Mouse (Mus musculus) lung, postnatal 14 days (tissue): Measurements from ENCODE around the gene Sema5b.

ENCODE experiments used
- DNase-seq: peaks from one replicate; pipeline ENCODE4 v3.0.0; 2021

Gene Sema5b

DNA sequence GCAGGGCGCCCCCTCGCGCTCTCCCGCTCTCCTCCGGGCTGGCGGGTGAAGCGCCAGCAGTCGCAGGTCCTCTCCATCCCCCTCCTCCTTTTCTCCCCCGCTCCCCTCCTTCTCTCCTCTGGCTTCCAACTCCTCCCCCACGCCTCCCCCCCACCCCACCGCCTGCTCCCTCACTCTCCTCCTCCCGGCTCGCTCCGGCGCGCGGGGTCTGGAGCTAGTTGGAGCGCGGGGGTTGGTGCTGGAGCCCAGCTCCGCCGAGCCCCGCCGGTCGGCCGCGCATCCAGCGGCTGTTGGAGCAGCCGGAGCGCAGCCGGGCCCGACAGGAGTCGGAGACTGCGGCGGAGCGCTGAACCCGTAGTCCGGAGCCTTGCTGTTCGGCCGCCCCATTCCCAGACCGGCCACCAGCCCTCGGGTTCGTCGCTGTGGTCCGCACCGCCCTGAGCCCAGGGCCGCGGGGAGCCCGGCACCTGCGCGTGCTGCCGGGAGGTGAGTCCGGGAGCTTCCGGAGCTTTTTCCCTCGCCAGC, at the start of gene Sema5b:
TSS of gene Sema5b (plus strand) at position 29 of the 525 bp plus-strand sequence.
- DNase-seq: peak; percentile 49

DNA sequence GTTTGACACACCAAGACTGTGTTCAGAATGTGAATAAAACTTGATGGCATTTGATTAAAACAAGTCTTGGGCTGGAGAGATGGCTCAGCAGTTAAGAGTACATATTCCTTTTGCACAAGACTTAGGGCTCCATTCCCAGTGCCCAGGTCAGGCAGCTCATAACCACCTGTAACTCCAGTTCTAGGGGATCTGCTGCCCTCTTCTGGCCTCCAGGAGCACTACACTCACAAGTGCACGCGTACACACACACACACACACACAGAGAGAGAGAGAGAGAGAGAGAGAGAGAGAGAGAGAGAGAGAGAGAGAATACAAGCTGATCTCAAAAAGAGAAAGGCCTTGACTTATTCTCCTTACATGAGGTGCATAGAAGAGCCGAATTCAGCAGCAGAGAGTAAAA, 40.6 kb upstream of the Sema5b start:
- DNase-seq: no peak

DNA sequence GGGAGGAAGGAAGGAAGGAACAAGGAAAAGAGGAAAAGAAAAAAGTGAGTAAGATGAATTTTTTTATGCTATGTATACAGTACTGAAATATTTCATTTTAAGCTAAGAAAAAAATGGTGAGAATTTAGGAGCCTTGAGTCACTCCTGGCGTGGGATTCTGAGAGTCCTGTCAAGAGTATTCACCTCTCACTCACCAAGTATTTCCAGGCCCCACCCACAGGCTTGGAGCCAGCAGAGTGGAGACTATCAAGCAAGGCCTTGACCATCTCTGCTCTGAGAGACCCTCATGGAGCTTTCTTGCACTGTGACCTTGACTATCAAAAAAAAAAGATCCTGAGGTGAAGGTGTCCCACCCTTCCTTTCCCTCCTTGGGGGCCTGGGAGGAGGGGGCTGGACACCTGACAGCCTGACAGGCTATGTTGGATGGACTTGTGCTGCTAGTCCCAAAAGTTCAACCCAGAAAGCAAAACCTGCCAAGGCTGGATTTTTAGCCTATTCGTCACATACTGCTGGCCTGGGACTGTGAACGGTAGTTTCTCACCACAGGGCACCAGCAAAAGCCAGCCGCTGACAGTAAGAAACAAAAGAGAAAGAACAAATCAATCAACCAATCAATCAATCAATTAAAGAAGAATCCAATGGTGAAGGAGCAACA, 39.7 kb upstream of the Sema5b start:
- DNase-seq: no peak

DNA sequence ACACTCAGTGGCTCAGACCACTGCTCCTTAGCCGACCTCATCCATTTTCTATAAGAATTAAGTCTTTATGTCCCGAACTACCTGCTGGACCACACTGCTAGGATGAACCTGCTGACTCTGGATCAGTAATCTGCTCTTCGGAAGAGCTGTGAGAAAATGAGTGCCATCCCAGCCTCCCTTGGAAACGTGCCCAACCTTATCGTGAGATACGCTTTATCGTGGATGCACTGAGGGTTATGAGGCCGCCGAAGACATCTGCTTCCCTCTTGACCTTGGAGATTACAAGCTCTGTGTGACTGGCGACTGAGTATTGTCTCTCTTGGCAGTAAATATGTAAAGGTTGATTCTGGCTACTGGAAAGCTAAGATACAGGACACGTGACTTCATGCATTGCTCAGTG, 38.5 kb upstream of the Sema5b start:
- DNase-seq: no peak

DNA sequence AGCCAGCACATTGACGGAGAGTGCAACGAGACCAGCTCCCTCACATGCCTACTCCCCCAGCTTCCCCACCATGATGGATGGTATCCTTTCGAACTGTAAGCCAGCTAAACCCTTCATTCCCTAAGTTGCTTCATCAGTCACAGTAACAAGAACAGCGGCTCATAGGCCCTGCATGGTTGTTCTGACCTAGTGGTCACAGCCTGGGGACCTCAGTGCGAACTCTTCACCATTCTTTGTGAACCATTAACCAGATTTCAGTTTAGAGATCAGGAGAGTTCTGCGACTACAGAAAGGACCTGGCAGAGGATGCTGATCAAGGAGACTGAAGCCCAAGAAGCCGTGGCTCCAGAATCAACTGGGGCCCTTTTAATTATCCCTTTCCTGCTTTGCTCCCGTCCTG, 36.7 kb upstream of the Sema5b start:
- no peak for DNase-seq

DNA sequence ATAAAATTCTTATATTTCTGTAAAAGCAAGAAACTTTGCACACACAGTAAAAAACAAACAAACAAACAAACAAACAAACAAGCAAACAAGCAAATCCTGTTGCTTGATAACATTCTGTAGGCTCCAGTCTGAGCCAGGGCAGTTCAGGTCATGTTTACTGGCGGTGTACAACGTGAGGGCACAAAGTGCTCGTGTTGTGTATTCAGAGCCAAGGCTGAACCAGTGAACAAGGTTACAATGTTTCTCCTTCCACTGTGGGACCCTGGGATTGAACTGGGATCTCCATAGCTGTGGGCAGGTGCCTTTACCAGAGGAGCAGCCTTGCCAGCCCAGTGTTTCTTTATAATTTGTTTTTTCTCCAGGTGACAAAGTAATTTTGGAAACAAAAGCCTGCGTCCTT, 35.2 kb upstream of the Sema5b start:
- no peak for DNase-seq

DNA sequence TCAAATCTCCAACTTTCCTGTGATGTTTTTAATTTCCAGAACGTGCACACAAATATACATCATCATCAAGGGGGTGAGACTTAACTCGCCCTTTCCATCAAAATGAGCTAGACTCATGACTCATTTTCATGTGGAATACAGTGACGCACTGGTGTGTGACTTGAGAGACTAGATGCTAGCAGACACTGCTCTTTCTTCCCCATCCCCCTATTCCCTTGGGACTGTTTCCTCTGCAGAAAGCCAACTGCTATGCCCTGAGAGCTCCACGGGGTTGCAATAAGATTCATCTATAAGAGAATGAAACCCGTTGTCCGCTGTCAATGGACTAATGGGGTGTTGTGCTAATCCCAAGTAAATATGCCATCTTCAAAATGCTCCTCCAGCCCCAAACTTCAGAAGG, 32.4 kb upstream of the Sema5b start:
- DNase-seq: no peak

DNA sequence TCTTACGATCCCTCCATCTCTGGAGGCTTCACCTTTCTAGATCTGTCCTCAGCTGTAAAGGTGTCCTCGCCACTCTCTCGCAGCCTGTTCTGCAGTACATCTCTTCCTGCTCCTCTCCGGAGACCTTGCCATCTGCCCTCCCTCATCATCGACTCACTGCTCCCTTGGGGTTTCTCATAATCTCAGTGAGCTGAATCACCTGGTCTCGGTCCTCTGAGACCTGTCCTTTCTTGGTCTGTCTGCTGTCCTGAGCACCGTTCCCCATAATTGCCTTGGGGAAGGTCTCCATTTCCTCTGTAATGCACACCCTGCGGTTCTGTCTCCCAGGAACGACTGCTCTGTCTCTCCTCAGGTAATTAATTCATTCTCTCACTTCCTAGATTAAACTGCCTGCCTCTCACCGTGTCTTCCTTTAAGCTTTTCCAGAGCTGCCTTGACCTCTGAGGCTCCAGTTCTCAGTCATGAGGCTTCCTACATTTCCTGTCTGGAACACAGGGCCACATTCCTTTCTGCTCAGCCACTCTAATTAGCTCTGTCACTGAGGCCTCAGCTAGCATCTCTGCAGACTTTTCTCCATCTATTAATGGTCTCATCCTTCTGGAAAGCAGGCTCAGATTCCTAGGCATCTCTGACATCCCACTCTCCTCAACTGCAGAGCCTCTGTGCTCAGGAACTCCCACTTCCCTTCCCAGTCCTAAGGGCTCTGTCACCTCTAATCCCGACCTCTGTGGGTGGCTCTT, 31.4 kb upstream of the Sema5b start:
- no peak for DNase-seq

DNA sequence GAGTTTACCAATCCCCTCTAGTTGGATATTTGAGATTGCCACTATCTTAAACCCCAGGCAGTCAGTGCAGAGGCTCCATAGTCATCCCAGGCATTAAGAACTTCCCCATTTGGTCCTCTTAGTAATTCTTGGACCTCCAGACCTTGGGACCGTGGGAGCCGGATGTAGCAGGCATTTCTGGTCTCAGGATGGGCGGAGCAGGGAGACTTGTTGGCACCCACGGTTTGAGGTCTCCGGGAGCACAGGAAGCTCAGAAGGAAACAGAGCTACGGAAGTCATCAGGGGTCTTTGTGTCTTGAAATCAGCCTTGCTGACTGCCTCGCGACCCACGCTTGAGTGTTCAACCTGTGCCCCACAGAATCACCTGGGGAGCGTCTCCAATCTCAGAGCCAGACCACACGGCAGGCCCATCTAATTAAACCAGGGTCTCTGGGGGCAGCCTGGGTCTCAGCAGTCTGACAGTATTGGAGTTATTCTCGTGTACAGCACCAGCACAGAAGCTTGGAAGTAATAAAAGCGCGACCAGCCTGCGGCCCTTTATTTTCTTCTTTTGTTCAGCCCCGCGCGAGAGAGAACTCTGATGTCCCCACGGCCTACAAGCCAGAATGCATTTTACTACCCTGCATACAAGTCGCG, 24.9 kb upstream of the Sema5b start:
- peak; percentile 28 for DNase-seq

DNA sequence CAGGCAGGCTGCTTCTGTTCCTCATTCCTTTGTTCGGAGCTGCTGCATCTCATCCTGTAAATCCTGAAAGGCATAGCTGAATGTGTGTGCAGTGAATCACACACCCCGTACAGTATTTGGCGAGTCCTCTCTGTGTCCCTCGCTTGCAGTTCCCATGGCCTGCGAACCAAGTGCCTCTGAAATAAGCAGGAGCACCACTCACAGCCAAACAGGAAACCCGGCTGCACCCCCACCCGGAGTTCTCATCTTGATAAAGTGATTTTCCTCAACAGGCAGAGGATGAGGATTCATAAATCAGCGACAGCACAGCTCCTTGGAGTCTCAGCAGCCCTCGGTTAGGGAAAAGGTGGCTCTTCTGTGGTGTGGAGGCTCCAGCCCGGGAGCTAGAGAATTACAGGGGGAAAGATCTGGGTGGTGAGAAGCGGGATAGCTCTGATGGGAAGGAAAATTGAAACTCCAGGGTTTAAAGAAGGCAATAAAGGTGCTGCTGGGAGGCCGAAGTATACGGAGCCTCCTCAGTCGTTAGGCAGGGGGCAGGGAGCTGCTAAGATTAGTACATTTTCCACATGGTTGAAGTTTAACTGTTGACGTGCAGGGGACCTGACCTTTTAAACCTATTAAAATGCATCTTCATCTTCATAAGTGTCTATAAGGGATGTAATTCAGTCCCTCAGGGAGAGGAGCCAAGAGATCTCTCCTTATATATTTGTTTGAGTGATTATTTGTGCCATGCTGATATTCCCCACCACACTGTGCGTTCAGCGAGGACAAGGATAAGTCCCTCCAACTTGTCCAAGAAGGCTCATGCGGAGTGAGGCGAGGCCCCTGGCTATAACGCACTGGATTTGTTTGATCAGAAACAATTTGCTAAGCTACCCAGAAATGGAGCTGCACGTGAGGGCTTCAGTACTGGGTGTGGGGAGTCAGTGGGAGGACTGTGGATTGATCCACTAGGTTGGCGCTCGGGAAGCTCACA, 22.7 kb upstream of the Sema5b start:
- DNase-seq: peak; percentile 46

DNA sequence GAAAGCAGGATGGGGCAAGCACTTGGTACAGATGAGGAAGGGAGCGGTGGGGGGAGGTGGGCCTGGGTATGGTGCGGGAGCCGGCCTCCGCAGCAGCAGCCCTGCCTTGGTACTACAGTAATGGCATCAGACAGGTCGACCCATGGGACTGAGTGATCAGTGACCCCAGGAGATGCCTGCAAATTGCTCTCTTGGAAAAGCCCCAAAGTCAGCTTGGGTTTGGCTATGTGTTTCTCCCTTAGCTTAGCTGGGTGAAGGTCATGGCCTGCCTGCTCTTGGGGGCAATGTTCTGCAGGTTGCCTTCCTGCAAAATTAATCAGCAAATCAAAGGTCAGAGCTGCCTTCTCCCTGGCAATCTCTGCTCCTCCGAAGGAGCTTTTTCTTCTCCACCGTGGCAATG, 21.7 kb upstream of the Sema5b start:
- no peak for DNase-seq

DNA sequence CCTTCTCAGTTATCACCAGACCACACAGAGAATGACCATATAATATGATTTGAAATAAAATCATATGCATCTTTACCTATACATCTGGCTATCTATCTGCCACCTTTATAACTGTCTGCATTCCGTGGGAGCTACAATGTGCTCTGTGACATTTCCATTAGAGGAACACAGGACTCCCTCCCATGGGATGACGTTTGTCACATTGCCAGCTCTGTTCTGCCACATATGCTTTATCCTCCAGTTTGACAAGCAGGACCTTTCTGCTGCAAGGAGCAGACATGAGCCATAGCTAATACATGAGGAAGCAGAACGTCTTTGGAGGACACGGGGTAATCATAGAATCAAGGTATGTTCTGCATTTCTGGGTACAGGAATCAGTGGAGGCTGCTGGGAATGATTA, 16.7 kb upstream of the Sema5b start:
- no peak for DNase-seq

DNA sequence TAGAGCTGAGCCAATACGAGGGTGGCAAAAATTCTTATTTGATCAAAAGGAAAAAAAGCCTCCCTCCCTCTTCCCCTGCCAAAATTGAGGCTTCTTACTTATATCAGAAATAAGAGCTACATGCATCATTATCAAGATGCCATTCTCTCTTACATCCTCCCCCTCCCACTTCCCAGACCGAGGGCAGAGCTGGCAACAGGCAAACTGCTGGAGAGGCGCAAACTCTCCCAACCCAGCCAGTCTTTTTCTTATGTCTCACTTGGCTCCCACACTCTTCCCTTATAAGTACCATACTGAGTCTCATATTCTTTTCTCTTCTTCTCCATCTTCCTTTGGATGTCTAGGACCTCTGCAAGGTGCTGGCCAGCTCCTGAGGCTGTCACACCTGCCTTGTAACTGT, 6.3 kb upstream of the Sema5b start:
- DNase-seq: no peak

DNA sequence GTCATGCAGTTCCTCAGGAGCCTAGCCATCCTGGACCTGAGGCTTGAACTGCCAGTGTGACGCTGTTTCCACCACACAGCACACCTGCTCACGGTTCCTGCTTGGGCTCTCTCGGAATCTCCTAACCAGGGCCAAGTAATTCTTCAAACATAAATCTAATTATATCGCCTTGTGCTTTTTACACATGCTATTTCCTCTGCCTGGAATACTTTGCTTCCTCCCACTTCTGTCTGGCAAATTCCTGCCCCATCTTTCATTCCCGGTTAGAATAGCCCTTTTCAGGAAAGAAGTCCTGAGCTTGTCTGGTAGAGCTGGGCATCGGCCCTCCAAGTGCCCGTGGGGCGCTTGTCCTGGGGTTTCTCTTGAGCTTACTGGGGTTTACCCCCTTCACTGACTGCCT, 3.3 kb upstream of the Sema5b start:
- DNase-seq: no peak

DNA sequence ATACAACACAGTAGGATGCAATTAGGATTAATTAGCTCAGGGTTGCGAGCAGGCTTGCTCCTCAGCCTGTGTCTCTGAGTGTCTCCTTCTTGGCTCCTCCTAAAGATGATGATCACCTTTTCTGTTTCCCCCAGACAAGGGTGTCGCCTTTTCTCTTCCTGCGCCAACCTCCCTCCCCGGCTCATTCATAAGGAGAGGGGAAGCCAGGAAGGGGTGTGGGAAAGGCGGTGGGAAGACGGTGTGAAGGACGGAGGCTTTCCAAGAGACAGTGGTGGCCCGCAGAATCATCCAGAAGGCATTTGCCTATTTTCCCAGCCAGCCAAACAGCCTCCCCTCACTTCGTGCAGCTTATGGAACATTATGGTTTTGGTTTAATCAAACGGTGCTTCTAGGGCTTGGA, 1.9 kb upstream of the Sema5b start:
- DNase-seq: no peak

DNA sequence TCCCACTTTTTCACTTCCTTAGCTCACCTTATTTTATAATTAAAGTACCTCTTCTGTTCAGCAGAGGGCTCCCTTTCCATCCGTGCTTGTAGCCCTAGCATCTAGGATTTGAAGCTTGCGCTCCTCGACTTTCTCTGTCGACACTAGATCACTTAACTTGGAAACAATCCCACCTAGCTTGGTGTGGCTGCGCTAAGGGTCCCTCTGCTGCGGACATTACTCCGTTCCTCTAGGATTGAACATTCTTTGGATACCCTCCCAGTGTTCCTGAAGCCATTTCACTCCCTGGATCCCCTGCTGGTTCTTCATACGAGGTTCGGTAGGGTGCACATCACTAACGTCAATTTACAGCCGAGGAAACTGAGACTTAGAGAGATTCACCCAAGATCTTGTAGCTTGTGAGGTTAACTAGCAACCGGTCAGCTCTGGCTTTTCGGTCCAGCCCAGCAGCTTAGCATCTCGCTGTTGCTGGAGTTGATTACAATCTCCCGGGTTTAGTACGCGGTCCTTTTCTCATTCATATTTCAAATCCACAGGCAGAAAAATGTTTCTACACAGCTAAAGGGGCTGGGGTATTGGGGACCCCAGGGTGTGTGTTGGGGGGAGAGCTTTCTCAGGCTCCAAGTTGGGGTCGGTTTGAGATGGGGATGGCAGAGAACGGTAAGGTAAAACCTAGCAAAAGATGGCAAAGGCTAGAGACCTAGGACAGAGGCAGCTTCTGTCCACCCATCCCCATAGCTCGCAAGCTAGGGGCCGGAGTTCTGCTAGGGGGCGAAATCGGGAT, 420 bp upstream of the Sema5b start:
- peak; percentile 33 for DNase-seq

DNA sequence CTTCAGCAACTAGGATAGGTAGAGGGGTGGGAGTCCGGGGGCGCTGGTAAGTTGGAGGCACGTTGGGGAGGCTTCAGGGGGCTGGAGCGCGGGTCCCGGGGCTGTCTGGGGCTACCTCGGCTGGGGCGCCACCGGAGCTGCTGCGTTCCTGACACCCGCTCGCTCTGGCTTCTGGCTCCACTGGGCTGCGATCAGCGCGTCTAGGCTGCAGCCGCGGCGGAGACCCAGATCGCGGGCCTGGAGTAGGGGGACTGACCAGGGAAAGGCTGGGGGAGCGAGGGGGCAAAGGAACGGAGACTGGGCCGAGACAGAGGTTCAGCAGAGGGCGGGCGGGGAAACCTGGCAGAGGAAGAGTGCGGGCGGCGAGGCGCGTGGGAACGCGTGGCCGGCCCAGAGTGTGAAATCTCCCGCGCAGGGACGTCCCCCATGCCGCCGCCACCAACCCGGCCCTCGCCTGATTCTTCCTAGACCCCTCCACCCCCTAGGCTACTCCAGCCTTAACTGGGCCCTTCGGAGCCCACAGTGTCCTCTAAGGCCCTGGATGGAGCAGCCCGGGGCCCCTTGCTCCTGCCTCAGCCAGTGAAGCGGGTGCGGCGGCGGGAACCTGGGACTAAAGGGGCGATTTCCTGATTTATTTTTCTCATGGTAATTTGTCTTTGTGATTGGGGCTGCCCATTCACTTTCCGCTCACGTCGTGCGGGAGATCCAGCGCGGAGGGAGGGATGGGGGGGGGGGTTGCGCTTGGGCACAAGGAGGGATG, 896 bp downstream of the Sema5b start:
- no peak for DNase-seq

DNA sequence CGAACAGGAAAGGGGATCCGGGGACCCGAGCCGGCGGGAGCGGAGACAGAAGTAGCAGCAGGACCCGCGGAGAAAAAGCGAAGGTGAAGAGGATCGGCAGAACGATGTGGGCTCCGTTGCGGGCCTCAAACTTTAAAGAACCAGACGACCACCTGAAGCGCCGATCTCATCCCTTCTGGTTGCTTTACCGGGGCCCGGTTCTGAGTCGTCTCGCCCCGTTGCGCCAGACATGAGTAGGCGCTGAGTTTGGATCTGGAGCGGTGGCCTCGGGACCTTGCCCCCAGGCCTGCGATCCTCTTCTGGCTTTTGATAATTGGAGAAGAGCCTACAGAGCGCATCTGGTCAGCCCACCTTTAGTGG, 1.5 kb downstream of the Sema5b start:
- no peak for DNase-seq

DNA sequence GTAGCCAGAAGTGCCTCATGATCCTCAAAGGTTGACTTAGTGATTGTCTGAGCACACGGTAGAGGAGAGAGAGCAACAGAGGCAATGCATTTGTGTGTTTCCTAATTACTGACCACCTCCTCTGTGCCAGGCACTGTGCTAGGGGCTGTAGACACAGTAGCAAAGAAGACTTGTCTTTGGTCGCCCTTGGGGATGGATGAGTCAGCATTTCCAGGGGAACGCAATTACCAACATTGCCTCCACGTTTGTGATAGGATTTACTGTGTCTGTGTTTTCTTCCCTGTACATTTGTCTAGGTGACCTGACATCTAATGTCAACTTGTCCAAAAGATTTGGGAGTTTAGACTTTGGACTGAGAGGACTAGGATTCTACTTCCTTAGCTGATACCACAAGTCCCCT, 4.8 kb downstream of the Sema5b start:
- no peak for DNase-seq

DNA sequence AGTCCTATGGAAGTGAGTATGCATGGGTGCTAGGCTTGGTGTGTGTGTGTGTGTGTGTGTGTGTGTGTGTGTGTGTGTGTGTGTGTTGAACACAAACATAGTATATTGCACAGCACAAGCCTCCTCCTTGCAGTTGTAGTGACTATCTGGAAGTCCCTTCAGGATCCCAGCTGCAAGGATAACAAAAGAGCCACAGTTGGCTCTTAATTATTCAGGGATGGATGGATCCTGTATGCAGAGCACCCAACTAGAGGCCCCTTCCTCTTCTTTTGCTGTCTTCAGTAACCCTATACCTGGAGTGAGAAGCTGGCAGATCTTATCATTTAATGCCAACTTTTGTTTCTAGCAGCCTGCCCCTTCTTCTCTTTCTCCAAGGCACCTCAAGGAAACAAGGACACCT, 7.0 kb downstream of the Sema5b start:
- DNase-seq: no peak

DNA sequence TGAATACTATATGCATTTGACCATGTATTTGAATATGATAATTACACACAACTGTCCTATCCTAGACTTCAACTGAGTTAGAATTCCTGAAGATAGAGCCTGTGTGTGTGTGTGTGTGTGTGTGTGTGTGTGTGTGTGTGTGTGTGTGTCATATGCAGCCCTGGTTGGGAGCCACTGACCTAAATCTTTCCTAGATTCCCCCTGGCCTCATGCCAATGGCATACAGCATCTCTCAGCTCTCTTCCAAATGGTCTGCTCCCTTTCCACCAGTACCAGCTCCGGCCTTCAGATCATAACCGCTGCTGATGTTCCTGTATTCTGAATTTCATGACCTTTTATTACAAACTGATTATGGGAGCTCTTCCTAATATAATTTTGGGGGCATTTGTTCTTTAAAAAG, 8.4 kb downstream of the Sema5b start:
- DNase-seq: no peak
